Mouse (Mus musculus) liver (tissue): Measurements from ENCODE around the gene Cnn2.

Experiments
- DNase-seq: peaks from one replicate; pipeline ENCODE4 v3.0.0-alpha.2; 2020; ENCODE audit warnings: mixed read lengths

Gene Cnn2

GRCm38 (mm10) chr10:79991548-79991947 lies 3.2 kb downstream of the Cnn2 start:
- DNase-seq: no peak

DNA sequence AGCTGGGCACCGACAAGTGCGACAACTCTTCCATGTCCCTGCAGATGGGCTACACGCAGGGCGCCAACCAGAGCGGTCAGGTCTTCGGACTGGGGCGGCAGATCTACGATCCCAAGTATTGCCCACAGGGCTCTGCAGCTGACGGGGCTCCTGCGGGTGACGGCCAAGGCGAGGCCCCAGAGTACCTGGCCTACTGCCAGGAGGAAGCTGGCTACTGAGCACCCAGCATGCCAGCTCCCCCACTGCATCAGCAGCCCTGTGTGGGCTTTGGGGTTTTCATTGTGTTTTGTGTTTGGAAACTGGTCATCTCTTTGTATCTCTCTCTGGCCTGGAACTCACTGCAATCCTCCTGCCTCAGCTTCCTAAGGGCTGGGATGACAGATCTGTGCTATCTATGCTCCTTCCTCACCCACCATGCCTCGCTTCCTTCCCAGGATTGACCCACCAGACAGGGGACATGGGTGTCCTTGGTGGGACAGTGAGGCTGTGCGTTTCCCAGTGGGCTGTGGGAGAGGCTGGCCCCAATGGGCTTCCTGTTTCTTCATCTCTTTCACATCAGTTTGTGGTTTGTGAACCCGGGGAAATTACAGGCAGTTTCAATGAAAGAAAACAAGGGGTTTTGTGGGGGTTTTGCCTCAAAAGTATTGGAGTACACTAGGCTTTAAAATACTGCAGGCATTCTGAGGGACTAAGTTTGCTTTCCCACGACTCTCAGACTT lies 6.2 kb downstream of the Cnn2 start:
- no peak for DNase-seq

GRCm38 (mm10) chr10:79995636-79996035 lies 7.3 kb downstream of the Cnn2 start:
- DNase-seq: no peak

DNA sequence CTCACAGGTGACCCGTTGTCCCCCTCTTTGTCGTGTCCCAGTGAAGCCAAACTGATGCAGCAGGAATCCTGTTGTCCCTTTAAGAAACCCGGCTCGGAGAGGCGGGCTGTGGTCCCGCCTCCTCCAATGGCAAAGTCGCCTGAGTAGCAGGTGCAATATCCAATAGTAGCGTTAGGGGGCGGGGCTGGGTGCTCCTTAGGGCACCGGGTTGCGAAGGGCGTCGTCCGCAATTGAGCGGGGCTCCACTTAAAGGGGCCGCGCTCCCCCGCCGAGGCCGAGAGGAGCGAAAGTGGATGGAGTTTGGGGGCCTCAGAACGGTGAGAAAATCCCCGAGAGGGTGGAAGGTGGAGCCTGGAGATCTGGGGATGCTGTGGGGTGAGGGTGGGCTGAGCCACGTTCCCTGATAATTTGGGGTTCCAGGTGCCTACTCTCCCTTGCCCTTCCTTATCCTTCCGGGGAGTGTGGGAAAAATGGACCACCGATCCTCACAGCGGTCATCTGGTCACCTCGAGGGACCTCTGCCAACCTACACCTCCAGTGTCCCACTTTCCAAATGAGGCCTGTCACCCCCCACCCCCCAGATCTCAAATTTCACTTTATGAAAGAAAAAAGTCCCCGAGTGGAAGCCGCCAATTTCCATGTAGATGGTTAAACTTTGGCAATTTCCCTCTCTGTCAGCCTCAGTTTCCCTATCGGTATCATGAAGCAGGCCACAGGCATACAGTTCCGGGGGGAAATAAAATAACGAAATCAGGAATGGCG lies 8.1 kb downstream of the Cnn2 start, which contains the start of gene Abca7:
Abca7 (plus strand) TSS at position 223 of the 762 bp plus-strand sequence.
- peak; percentile 98 for DNase-seq

- DNase-seq: peak; percentile 91
Measured at GRCm38 (mm10) chr10:79997034-79997760, 8.8 kb downstream of the Cnn2 start.

- peak; percentile 69 for DNase-seq
Measured at GRCm38 (mm10) chr10:79997819-79998218, 9.4 kb downstream of the Cnn2 start.

DNA sequence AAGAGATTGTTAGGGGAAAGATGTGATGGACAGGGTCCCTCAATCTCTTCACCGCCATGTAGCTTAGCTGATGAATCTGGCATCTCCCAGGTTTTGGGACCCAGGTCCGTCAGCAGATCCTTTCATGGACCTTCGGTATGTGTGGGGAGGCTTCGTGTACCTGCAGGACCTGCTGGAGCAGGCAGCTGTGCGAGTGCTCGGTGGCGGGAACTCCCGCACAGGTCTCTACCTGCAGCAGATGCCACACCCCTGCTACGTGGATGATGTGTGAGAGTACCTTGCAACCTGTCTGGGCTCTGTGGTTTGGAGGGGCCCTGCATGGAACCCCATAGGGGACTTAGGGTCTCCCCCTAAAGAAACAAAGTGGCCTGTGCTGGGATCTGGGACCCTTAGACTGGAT lies 13.6 kb downstream of the Cnn2 start:
- no peak for DNase-seq

DNA sequence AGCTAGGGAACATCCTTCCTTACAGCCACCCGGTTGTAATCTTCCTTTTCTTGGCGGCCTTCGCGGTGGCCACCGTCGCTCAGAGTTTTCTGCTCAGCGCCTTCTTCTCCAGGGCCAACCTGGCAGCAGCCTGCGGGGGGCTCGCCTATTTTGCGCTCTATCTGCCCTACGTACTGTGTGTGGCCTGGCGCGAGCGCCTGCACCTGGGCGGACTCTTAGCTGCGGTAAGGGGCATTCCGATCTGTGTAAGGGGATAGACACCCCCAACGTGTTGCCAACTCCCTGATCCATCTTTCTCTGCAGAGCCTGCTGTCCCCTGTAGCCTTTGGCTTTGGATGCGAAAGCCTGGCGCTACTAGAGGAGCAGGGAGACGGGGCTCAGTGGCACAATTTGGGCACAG lies 14.4 kb downstream of the Cnn2 start:
- no peak for DNase-seq

GRCm38 (mm10) chr10:80003374-80004232 lies 15.2 kb downstream of the Cnn2 start:
- peak; percentile 76 for DNase-seq

DNA sequence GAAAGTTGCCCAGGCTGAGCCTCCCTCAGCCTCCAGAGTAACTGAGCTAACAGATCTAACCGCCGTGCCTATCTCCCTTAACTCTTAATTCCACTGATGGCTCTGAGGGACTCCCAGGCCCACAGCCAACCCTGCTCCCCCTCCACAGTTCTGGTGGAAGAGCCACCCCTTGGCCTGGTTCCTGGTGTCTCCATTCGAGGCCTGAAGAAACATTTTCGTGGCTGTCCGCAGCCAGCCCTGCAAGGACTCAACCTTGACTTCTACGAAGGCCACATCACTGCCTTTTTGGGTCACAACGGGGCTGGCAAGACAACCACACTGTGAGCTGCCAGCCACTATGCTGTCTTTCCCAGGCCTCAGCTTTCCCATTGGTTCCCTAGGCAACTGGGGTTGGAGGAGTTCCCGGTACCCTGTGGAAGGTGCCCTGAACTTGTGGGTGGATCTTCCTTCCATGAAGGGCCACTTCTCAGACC lies 15.9 kb downstream of the Cnn2 start:
- DNase-seq: no peak

GRCm38 (mm10) chr10:80011740-80012139 lies 23.4 kb downstream of the Cnn2 start:
- no peak for DNase-seq

GRCm38 (mm10) chr10:80013609-80014008 lies 25.2 kb downstream of the Cnn2 start:
- DNase-seq: no peak

DNA sequence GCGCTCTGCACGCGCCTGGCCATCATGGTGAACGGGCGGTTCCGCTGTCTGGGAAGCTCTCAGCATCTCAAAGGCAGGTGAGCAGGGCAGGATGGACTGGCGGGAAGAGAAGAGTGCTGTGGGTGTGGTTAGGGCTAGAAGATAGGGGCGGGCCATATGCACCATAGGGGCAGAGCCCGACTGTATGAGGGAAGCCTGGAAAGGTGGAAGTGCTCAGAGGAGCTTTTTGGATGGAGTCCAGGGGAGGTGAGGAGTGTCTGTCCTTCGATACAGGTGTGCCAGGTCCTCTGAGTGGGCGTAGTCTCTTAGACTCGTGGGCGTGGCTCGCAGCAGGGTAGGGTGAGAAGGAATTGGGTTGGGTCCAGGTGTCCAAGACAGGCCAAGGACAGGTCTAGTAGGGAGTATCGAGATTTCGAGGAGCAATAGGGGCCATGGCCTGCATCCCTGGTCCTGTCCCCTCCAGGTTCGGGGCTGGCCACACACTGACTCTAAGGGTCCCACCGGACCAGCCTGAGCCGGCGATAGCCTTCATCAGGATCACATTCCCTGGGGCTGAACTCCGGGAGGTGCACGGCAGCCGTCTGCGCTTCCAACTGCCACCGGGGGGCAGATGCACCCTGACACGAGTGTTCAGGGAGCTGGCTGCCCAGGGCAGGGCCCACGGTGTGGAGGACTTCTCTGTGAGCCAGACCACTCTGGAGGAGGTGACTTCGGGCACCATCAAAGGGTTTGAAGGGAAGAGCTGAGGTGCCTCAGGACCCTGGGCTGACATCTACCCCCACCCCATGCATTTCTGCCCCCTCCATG lies 26.3 kb downstream of the Cnn2 start:
- DNase-seq: peak; percentile 27

DNA sequence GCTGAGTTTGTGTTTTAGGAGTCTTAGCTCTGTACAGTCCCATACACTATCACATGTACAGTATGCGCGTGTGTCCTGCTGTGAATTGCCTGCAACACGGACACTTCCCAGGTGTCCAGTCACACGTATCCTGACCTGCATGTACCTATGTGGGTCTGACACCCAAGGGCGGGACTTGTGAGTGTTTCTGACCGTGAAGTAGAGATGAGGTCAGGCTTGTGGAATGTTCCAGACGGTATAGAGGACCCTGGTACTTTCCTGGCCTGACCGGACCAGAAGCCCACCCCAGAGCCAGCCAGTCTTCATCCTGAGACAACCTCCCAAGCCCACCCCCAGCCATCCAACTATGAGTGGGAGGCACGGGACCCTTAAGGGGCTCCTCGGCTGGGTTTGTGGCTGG lies 27.2 kb downstream of the Cnn2 start:
- DNase-seq: no peak

- DNase-seq: peak; percentile 75
Measured at GRCm38 (mm10) chr10:80016511-80016910, 28.1 kb downstream of the Cnn2 start, which contains the start of gene Arhgap45. Gene Arhgap45, plus strand, starts transcription at chr10:80016653.

GRCm38 (mm10) chr10:80016931-80017330 lies 28.5 kb downstream of the Cnn2 start:
- no peak for DNase-seq

GRCm38 (mm10) chr10:80017361-80017760 lies 29.0 kb downstream of the Cnn2 start:
- DNase-seq: peak; percentile 81

- no peak for DNase-seq
Measured at GRCm38 (mm10) chr10:80017771-80018170, 29.4 kb downstream of the Cnn2 start.

- peak; percentile 80 for DNase-seq
Measured at GRCm38 (mm10) chr10:80018739-80019297, 30.4 kb downstream of the Cnn2 start.

GRCm38 (mm10) chr10:80019471-80020131 lies 31.2 kb downstream of the Cnn2 start:
- DNase-seq: peak; percentile 59
